Mouse (Mus musculus): ENCODE results near the gene Dlgap4. TPM values are rescaled to one million over a fixed set of nuclear protein-coding genes. Genes with fewer than 3 reads are reported as not detected.

The Dlgap4 gene
- polyA plus RNA-seq, 1 experiment from 2014 or later = 270 TPM

DNA sequence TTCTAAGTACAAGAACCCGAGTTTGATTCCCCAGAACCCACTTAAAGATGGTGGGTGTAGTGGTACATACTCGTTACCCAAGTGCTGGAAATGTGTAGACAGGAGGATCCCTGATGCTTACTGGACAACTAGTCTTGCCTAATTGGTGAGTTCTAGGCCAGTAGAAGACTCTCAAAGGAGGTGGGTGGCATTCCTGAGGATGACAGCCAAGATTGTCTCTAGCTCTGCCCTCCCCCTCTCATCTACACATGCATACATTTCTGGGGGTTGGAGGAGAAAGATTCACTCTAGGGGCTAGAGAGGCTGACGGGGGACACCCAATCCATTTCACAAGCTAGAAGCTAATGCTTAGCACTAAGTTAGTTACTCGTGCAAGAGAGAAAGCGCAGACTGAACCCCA, 33.4 kb downstream of the Dlgap4 start:
- 76% methylated on average over 5 of the region's 5 CpGs for WGBS
- Histone ChIP-seq H3K9me3 (replicated peaks; ENCODE audit: control insufficient read depth, low read length, poor library complexity, severe bottlenecking) (no peaks in the 10 kb centered on the region), H3K4me2 (ENCODE audit: low read length) (no peak overlapping the region), H3K9ac (ENCODE audit: low read depth, low read length) (no peak overlapping the region), H3K36me3 (ENCODE audit: control insufficient read depth, insufficient read depth, low read length) (no peaks in the 10 kb centered on the region), H3K4me1 (ENCODE audit: control insufficient read depth, insufficient read depth, low read length) (no peaks in the 10 kb centered on the region), H3K4me3 (ENCODE audit: low read depth, low read length) (no peak overlapping the region), H3K27me3 (ENCODE audit: control insufficient read depth, insufficient read depth, low read depth, low read length) (no peaks in the 10 kb centered on the region), H3K27ac (ENCODE audit: low read length) (no peak overlapping the region)
- ATAC-seq = no peak

GRCm38 (mm10) chr2:156648042-156648441, 34.5 kb downstream of the Dlgap4 start:
- Histone ChIP-seq H3K4me1 (ENCODE audit: control insufficient read depth, insufficient read depth, low read length) (no peaks in the 10 kb centered on the region), H3K36me3 (ENCODE audit: control insufficient read depth, insufficient read depth, low read length) (no peaks in the 10 kb centered on the region), H3K4me3 (ENCODE audit: low read depth, low read length) (no peak overlapping the region), H3K9ac (ENCODE audit: low read depth, low read length) (0 out of 2 replicates have a peak overlapping the region, but pooled peaks have one; percentile 6), H3K27ac (ENCODE audit: low read length) (no peak overlapping the region), H3K27me3 (ENCODE audit: control insufficient read depth, insufficient read depth, low read depth, low read length) (no peaks in the 10 kb centered on the region), H3K4me2 (ENCODE audit: low read length) (no peak overlapping the region), H3K9me3 (replicated peaks; ENCODE audit: control insufficient read depth, low read length, poor library complexity, severe bottlenecking) (no peaks in the 10 kb centered on the region)
- no peak for ATAC-seq
- WGBS = 70% methylated on average over 5 of the region's 5 CpGs

GRCm38 (mm10) chr2:156649450-156649849, 35.9 kb downstream of the Dlgap4 start:
- Histone ChIP-seq H3K36me3 (ENCODE audit: control insufficient read depth, insufficient read depth, low read length) (no peaks in the 10 kb centered on the region), H3K4me2 (ENCODE audit: low read length) (no peak overlapping the region), H3K9me3 (replicated peaks; ENCODE audit: control insufficient read depth, low read length, poor library complexity, severe bottlenecking) (no peaks in the 10 kb centered on the region), H3K9ac (ENCODE audit: low read depth, low read length) (no peak overlapping the region), H3K27ac (ENCODE audit: low read length) (no peak overlapping the region), H3K4me1 (ENCODE audit: control insufficient read depth, insufficient read depth, low read length) (no peaks in the 10 kb centered on the region), H3K4me3 (ENCODE audit: low read depth, low read length) (no peak overlapping the region), H3K27me3 (ENCODE audit: control insufficient read depth, insufficient read depth, low read depth, low read length) (no peaks in the 10 kb centered on the region)
- no peak for ATAC-seq
- 82% methylated on average over 5 of the region's 5 CpGs for WGBS

DNA sequence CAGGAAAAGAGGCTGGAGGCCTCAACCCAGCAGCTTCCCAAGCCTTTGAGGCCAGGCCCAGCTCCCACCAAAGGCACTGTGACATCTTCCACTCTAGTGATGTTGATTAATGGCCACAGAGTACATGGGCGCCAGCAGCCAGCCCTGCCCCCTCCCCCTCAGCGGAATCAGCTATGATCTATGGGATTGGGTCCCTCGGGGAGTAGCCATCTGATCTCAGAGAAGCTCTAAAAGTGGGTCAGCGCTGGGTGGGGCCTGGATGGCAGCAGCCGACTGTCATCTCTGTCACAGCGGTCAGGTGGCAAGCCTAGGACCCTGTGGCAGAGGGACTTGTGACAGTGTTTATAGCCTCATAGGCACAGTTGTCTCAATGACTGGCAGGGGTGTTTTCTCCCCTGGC, 37.5 kb downstream of the Dlgap4 start:
- H3K4me1 ChIP-seq (ENCODE audit: control insufficient read depth, insufficient read depth, low read length) = no peaks in the 10 kb centered on the region
- no peaks in the 10 kb centered on the region for H3K9me3 ChIP-seq (replicated peaks; ENCODE audit: control insufficient read depth, low read length, poor library complexity, severe bottlenecking)
- 71% methylated on average over 6 of the region's 6 CpGs for WGBS
- H3K4me2 ChIP-seq (ENCODE audit: low read length) = no peak overlapping the region
- no peak overlapping the region for H3K27ac ChIP-seq (ENCODE audit: low read length)
- H3K4me3 ChIP-seq (ENCODE audit: low read depth, low read length) = no peak overlapping the region
- no peak for ATAC-seq
- H3K9ac ChIP-seq (ENCODE audit: low read depth, low read length) = no peak overlapping the region
- H3K36me3 ChIP-seq (ENCODE audit: control insufficient read depth, insufficient read depth, low read length) = no peaks in the 10 kb centered on the region
- no peaks in the 10 kb centered on the region for H3K27me3 ChIP-seq (ENCODE audit: control insufficient read depth, insufficient read depth, low read depth, low read length)

GRCm38 (mm10) chr2:156652841-156653240, 39.3 kb downstream of the Dlgap4 start:
- H3K27ac ChIP-seq (ENCODE audit: low read length) = no peak overlapping the region
- no peaks in the 10 kb centered on the region for H3K27me3 ChIP-seq (ENCODE audit: control insufficient read depth, insufficient read depth, low read depth, low read length)
- 14% methylated on average over 8 of the region's 8 CpGs for WGBS

GRCm38 (mm10) chr2:156654148-156654547, 40.6 kb downstream of the Dlgap4 start:
- H3K4me1 ChIP-seq (ENCODE audit: control insufficient read depth, insufficient read depth, low read length) = no peaks in the 10 kb centered on the region
- no peak overlapping the region for H3K27ac ChIP-seq (ENCODE audit: low read length)
- H3K4me3 ChIP-seq (ENCODE audit: low read depth, low read length) = no peak overlapping the region
- H3K9ac ChIP-seq (ENCODE audit: low read depth, low read length) = no peak overlapping the region
- H3K4me2 ChIP-seq (ENCODE audit: low read length) = no peak overlapping the region
- H3K36me3 ChIP-seq (ENCODE audit: control insufficient read depth, insufficient read depth, low read length) = no peaks in the 10 kb centered on the region
- H3K27me3 ChIP-seq (ENCODE audit: control insufficient read depth, insufficient read depth, low read depth, low read length) = no peaks in the 10 kb centered on the region
- H3K9me3 ChIP-seq (replicated peaks; ENCODE audit: control insufficient read depth, low read length, poor library complexity, severe bottlenecking) = no peaks in the 10 kb centered on the region
- 68% methylated on average over 5 of the region's 5 CpGs for WGBS
- ATAC-seq = no peak

More at GRCm38 (mm10) chr2:156652841-156653240, 39.3 kb downstream of the Dlgap4 start:
- Histone ChIP-seq H3K9ac (ENCODE audit: low read depth, low read length) (no peak overlapping the region), H3K4me1 (ENCODE audit: control insufficient read depth, insufficient read depth, low read length) (no peaks in the 10 kb centered on the region), H3K9me3 (replicated peaks; ENCODE audit: control insufficient read depth, low read length, poor library complexity, severe bottlenecking) (no peaks in the 10 kb centered on the region), H3K4me3 (ENCODE audit: low read depth, low read length) (no peak overlapping the region), H3K4me2 (ENCODE audit: low read length) (no peak overlapping the region), H3K36me3 (ENCODE audit: control insufficient read depth, insufficient read depth, low read length) (no peaks in the 10 kb centered on the region)
- no peak for ATAC-seq

- no peaks in the 10 kb centered on the region for H3K36me3 ChIP-seq (ENCODE audit: control insufficient read depth, insufficient read depth, low read length)
- no peak overlapping the region for H3K4me2 ChIP-seq (ENCODE audit: low read length)
- no peaks in the 10 kb centered on the region for H3K4me1 ChIP-seq (ENCODE audit: control insufficient read depth, insufficient read depth, low read length)
- no peak overlapping the region for H3K4me3 ChIP-seq (ENCODE audit: low read depth, low read length)
- H3K27me3 ChIP-seq (ENCODE audit: control insufficient read depth, insufficient read depth, low read depth, low read length) = no peaks in the 10 kb centered on the region
- no peak overlapping the region for H3K27ac ChIP-seq (ENCODE audit: low read length)
- H3K9me3 ChIP-seq (replicated peaks; ENCODE audit: control insufficient read depth, low read length, poor library complexity, severe bottlenecking) = no peaks in the 10 kb centered on the region
- no peak for ATAC-seq
- 61% methylated on average over 5 of the region's 5 CpGs for WGBS
- H3K9ac ChIP-seq (ENCODE audit: low read depth, low read length) = no peak overlapping the region
Observed at GRCm38 (mm10) chr2:156655626-156656025, 42.1 kb downstream of the Dlgap4 start.

DNA sequence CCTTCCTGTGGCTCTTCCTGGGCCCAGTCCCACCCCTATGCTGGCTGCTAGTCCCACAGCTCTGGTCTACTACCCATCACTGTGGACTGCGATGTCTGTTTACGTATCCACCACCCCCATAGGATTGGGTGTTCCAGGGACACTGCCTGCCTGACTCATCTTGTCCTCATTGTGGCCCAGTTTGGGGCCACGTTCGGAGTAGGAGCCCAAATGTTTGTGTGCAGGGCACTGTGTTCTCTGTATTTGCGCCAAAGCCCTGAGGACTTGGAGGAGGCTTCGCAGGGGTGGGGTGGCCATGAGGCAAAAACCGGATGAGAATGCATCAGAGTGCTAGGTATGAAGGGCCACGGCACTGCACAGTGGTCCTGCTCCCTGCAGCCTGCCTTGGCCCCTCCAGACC, 44.0 kb downstream of the Dlgap4 start:
- no peak overlapping the region for H3K9ac ChIP-seq (ENCODE audit: low read depth, low read length)
- H3K36me3 ChIP-seq (ENCODE audit: control insufficient read depth, insufficient read depth, low read length) = no peaks in the 10 kb centered on the region
- ATAC-seq = no peak
- no peaks in the 10 kb centered on the region for H3K9me3 ChIP-seq (replicated peaks; ENCODE audit: control insufficient read depth, low read length, poor library complexity, severe bottlenecking)
- H3K27me3 ChIP-seq (ENCODE audit: control insufficient read depth, insufficient read depth, low read depth, low read length) = no peaks in the 10 kb centered on the region
- no peak overlapping the region for H3K4me3 ChIP-seq (ENCODE audit: low read depth, low read length)
- no peak overlapping the region for H3K4me2 ChIP-seq (ENCODE audit: low read length)
- no peaks in the 10 kb centered on the region for H3K4me1 ChIP-seq (ENCODE audit: control insufficient read depth, insufficient read depth, low read length)
- H3K27ac ChIP-seq (ENCODE audit: low read length) = no peak overlapping the region
- 89% methylated on average over 8 of the region's 8 CpGs for WGBS

- ATAC-seq = no peak
Observed at GRCm38 (mm10) chr2:156658221-156658620, 44.7 kb downstream of the Dlgap4 start.

GRCm38 (mm10) chr2:156658751-156659150, 45.2 kb downstream of the Dlgap4 start:
- no peak overlapping the region for H3K27ac ChIP-seq (ENCODE audit: low read length)

More at GRCm38 (mm10) chr2:156658221-156658620, 44.7 kb downstream of the Dlgap4 start:
- H3K27ac ChIP-seq (ENCODE audit: low read length) = no peak overlapping the region
- no peaks in the 10 kb centered on the region for H3K9me3 ChIP-seq (replicated peaks; ENCODE audit: control insufficient read depth, low read length, poor library complexity, severe bottlenecking)
- no peak overlapping the region for H3K4me2 ChIP-seq (ENCODE audit: low read length)
- WGBS = 85% methylated on average over 10 of the region's 10 CpGs
- H3K4me1 ChIP-seq (ENCODE audit: control insufficient read depth, insufficient read depth, low read length) = no peaks in the 10 kb centered on the region
- no peak overlapping the region for H3K4me3 ChIP-seq (ENCODE audit: low read depth, low read length)
- H3K9ac ChIP-seq (ENCODE audit: low read depth, low read length) = no peak overlapping the region
- H3K27me3 ChIP-seq (ENCODE audit: control insufficient read depth, insufficient read depth, low read depth, low read length) = no peaks in the 10 kb centered on the region
- H3K36me3 ChIP-seq (ENCODE audit: control insufficient read depth, insufficient read depth, low read length) = no peaks in the 10 kb centered on the region

More at GRCm38 (mm10) chr2:156658751-156659150, 45.2 kb downstream of the Dlgap4 start:
- Histone ChIP-seq H3K9ac (ENCODE audit: low read depth, low read length) (no peak overlapping the region), H3K36me3 (ENCODE audit: control insufficient read depth, insufficient read depth, low read length) (no peaks in the 10 kb centered on the region), H3K4me1 (ENCODE audit: control insufficient read depth, insufficient read depth, low read length) (no peaks in the 10 kb centered on the region), H3K4me2 (ENCODE audit: low read length) (no peak overlapping the region), H3K4me3 (ENCODE audit: low read depth, low read length) (no peak overlapping the region), H3K9me3 (replicated peaks; ENCODE audit: control insufficient read depth, low read length, poor library complexity, severe bottlenecking) (no peaks in the 10 kb centered on the region), H3K27me3 (ENCODE audit: control insufficient read depth, insufficient read depth, low read depth, low read length) (no peaks in the 10 kb centered on the region)
- WGBS = 52% methylated on average over 7 of the region's 7 CpGs
- no peak for ATAC-seq

All from midbrain, embryonic 16.5 days (tissue).